Mouse (Mus musculus) Patski (cell line): ENCODE data around the gene Rbm19. TPM values are rescaled to one million over a fixed set of nuclear protein-coding genes. Genes with fewer than 3 reads are reported as not detected.
"Not testable (repeated sequence)": the region's sequence is repeated elsewhere in the genome, so short reads cannot be mapped to it uniquely, and the experiment has no call there.

Experiments used
- ATAC-seq: fragments of 100-300 bp; one replicate; pipeline ENCODE4 v1.8.0; 2021
- CTCF ChIA-PET: fragments of 350-600 bp; sonication (Branson Sonifier 250); formaldehyde crosslinking; loops from one replicate; lab custom pipeline; 2022; ENCODE audit warnings: inconsistent platforms; lab: Charles Lee
- POLR2A ChIA-PET: fragments of 350-600 bp; sonication (Branson Sonifier 250); formaldehyde crosslinking; loops from one replicate; lab custom pipeline; 2022; ENCODE audit warnings: antibody characterized with exemption, inconsistent platforms; lab: Charles Lee
- DNase-seq: peaks from one replicate; pipeline ENCODE4 v3.0.0-alpha.2; 2011; ENCODE audit warnings: low read depth, low spot score
- H3K27me3 ChIP-seq: fragments of 371-371 bp; one replicate; pipeline ENCODE4 v1.5.1; 2021
- CTCF ChIP-seq: fragments of 100-300 bp; IDR thresholded peaks from one replicate; pipeline ENCODE4 v1.5.1; 2021
- in situ Hi-C: fragments of 300-500 bp; cut with MboI; formaldehyde crosslinking; loops from 3 replicates; pipeline ENCODE4 v1.11.1; 2018; ENCODE audit warnings: low pct_unique_long_range_greater_than_20kb, mixed read lengths
- polyA plus RNA-seq: library from polyadenylated mRNA; unstranded; gene quantifications from one replicate; pipeline ENCODE4 v1.2.3, GENCODE M21; 2021

Rbm19 gene
- polyA plus RNA-seq, 1 experiment from 2014 or later, result 28.1 TPM

- ATAC-seq (no peak), DNase-seq (no peak)
- no peaks in the 10 kb centered on the region for H3K27me3 ChIP-seq
- in situ Hi-C loops, result no loop called here
- ChIA-PET POLR2A (no interaction called here), CTCF (interaction anchor here (0.7 to 2.8 kb wide), 17 partner anchors 10 to 402 kb away, joined by 3 to 22 read pairs (median 5); no protein-coding TSS in a partner anchor)
- no peak for TF ChIP-seq CTCF
These were observed 12.8 kb upstream of the Rbm19 start for GRCm38 (mm10) chr5:120103458-120103857.

GRCm38 (mm10) chr5:120106424-120107073 lies 9.7 kb upstream of the Rbm19 start:
- H3K27me3 ChIP-seq, result peaks cover 18% of the 10 kb centered on the region

GRCm38 (mm10) chr5:120114361-120114760 lies 1.9 kb upstream of the Rbm19 start:
- no peak for ATAC-seq

More at GRCm38 (mm10) chr5:120106424-120107073, 9.7 kb upstream of the Rbm19 start:
- DNase-seq, result no peak
- peak; percentile 78 for TF ChIP-seq CTCF
- in situ Hi-C loops, result no loop called here
- ChIA-PET CTCF (interaction anchor here (1.0 kb wide), 1 partner anchor 15 kb away, joined by 3 read pairs; no protein-coding TSS in a partner anchor), POLR2A (no interaction called here)
- peak; percentile 24 for ATAC-seq

GRCm38 (mm10) chr5:120117161-120117560 lies 896 bp downstream of the Rbm19 start:
- CTCF ChIA-PET, H3K27me3 ChIP-seq, ATAC-seq, DNase-seq, in situ Hi-C loops, POLR2A ChIA-PET: not testable (repeated sequence)

More at GRCm38 (mm10) chr5:120114361-120114760, 1.9 kb upstream of the Rbm19 start:
- in situ Hi-C loops, result no loop called here
- POLR2A ChIA-PET, result no interaction called here
- no peak for DNase-seq
- CTCF ChIA-PET, result interaction anchor here (2.8 kb wide), 1 partner anchor 11 kb away, joined by 22 read pairs; no protein-coding TSS in a partner anchor
- peaks cover 10% of the 10 kb centered on the region for H3K27me3 ChIP-seq
- TF ChIP-seq CTCF, result no peak

GRCm38 (mm10) chr5:120124881-120125690 lies 8.8 kb downstream of the Rbm19 start:
- H3K27me3 ChIP-seq, result no peaks in the 10 kb centered on the region
- CTCF ChIA-PET, result interaction anchor here (1.3 to 1.5 kb wide), 2 partner anchors 9 to 22 kb away, joined by 3 to 5 read pairs; no protein-coding TSS in a partner anchor
- in situ Hi-C loops, result loop anchor here (25.0 kb wide), 1 partner anchor 487 kb away; the partner anchor contains the start of genes Ddx54 and Rita1
- DNase-seq (no peak), ATAC-seq (no peak)
- no peak for TF ChIP-seq CTCF
- POLR2A ChIA-PET, result no interaction called here

- no peak for DNase-seq
- no peak for TF ChIP-seq CTCF
- no peaks in the 10 kb centered on the region for H3K27me3 ChIP-seq
- in situ Hi-C loops, result loop anchor here (25.0 kb wide), 1 partner anchor 485 kb away; the partner anchor contains the start of genes Ddx54 and Rita1
- ChIA-PET POLR2A (no interaction called here), CTCF (interaction anchor here (1.0 to 1.7 kb wide), 3 partner anchors 32 to 461 kb away, joined by 3 to 4 read pairs (median 3); partner anchors contain the start of gene Tpcn1)
- ATAC-seq, result no peak
These were observed 11.4 kb downstream of the Rbm19 start for GRCm38 (mm10) chr5:120127641-120128040.

GRCm38 (mm10) chr5:120128511-120128910 lies 12.2 kb downstream of the Rbm19 start:
- CTCF ChIA-PET, result interaction anchor here (1.0 to 1.7 kb wide), 3 partner anchors 31 to 460 kb away, joined by 3 to 4 read pairs (median 3); partner anchors contain the start of gene Tpcn1
- no peak for DNase-seq
- in situ Hi-C loops, result loop anchor here (25.0 kb wide), 1 partner anchor 484 kb away; the partner anchor contains the start of genes Ddx54 and Rita1
- TF ChIP-seq CTCF, result no peak
- POLR2A ChIA-PET, result no interaction called here
- no peak for ATAC-seq
- H3K27me3 ChIP-seq, result no peaks in the 10 kb centered on the region

- no peaks in the 10 kb centered on the region for H3K27me3 ChIP-seq
- in situ Hi-C loops, result loop anchor here (25.0 kb wide), 1 partner anchor 483 kb away; the partner anchor contains the start of genes Ddx54 and Rita1
- no peak for TF ChIP-seq CTCF
- ATAC-seq (no peak), DNase-seq (no peak)
- ChIA-PET POLR2A (no interaction called here), CTCF (interaction anchor here (1.1 to 1.7 kb wide), 2 partner anchors 8 to 30 kb away, joined by 3 to 4 read pairs; no protein-coding TSS in a partner anchor)
These were observed 12.8 kb downstream of the Rbm19 start for GRCm38 (mm10) chr5:120129070-120129469.

- ChIA-PET CTCF (interaction anchor here (1.1 kb wide), 1 partner anchor 8 kb away, joined by 3 read pairs; no protein-coding TSS in a partner anchor), POLR2A (interaction anchor here (0.6 kb wide), 1 partner anchor 287 kb away, joined by 6 read pairs; no protein-coding TSS in a partner anchor)
- DNase-seq (no peak), ATAC-seq (no peak)
- in situ Hi-C loops, result loop anchor here (25.0 kb wide), 1 partner anchor 483 kb away; the partner anchor contains the start of genes Ddx54 and Rita1
- TF ChIP-seq CTCF, result no peak
- H3K27me3 ChIP-seq, result no peaks in the 10 kb centered on the region
These were observed 13.5 kb downstream of the Rbm19 start for GRCm38 (mm10) chr5:120129761-120130160.

GRCm38 (mm10) chr5:120130163-120130562 lies 13.9 kb downstream of the Rbm19 start:
- ChIA-PET POLR2A (interaction anchor here (0.6 kb wide), 1 partner anchor 287 kb away, joined by 6 read pairs; no protein-coding TSS in a partner anchor), CTCF (interaction anchor here (1.1 kb wide), 1 partner anchor 9 kb away, joined by 3 read pairs; no protein-coding TSS in a partner anchor)
- no peak for DNase-seq
- no peaks in the 10 kb centered on the region for H3K27me3 ChIP-seq
- no peak for TF ChIP-seq CTCF
- in situ Hi-C loops, result loop anchor here (25.0 kb wide), 1 partner anchor 482 kb away; the partner anchor contains the start of genes Ddx54 and Rita1
- no peak for ATAC-seq
